Mouse (Mus musculus) liver, embryonic 16.5 days (tissue): ENCODE measurements around the gene Megf11. TPM values are rescaled to one million over a fixed set of nuclear protein-coding genes. Genes with fewer than 3 reads are reported as not detected.

ENCODE experiments used
- ATAC-seq: fragments of 200-750 bp; cut with Nextera tagmentation; 2 replicates; pipeline ENCODE4 v1.8.0; 2017; ENCODE audit warnings: low read depth, mild to moderate bottlenecking, moderate number of reproducible peaks, moderate library complexity
- H3K27ac ChIP-seq: fragments of 300-500 bp; sonication (generic); 2 replicates; pipeline ENCODE4 v1.5.1; 2014; ENCODE audit warnings: mild to moderate bottlenecking, low read length
- H3K27me3 ChIP-seq: fragments of 300-500 bp; sonication (generic); 2 replicates; pipeline ENCODE4 v1.6.1; 2014; ENCODE audit warnings: low read depth, low read length, mixed read lengths; ENCODE audit not compliant: control insufficient read depth, insufficient read depth
- H3K36me3 ChIP-seq: fragments of 300-500 bp; sonication (generic); 2 replicates; pipeline ENCODE4 v1.6.1; 2014; ENCODE audit warnings: mild to moderate bottlenecking; ENCODE audit not compliant: control insufficient read depth, insufficient read depth
- H3K4me1 ChIP-seq: fragments of 300-500 bp; sonication (generic); 2 replicates; pipeline ENCODE4 v1.6.1; 2014; ENCODE audit warnings: low read depth, low read length, mixed read lengths; ENCODE audit not compliant: control insufficient read depth
- H3K4me2 ChIP-seq: fragments of 300-500 bp; sonication (generic); 2 replicates; pipeline ENCODE4 v1.6.1; 2014; ENCODE audit warnings: low read depth, low read length, mixed read lengths
- H3K4me3 ChIP-seq: fragments of 300-500 bp; sonication (generic); 2 replicates; pipeline ENCODE4 v1.5.1; 2014; ENCODE audit warnings: low read depth, mild to moderate bottlenecking, low read length
- H3K9ac ChIP-seq: fragments of 300-500 bp; sonication (generic); 2 replicates; pipeline ENCODE4 v1.6.1; 2014; ENCODE audit warnings: low read depth, low read length
- H3K9me3 ChIP-seq: fragments of 300-500 bp; sonication (generic); replicated peaks from 2 replicates; pipeline ENCODE4 v1.6.1; 2016; ENCODE audit warnings: low read length; ENCODE audit not compliant: control insufficient read depth
- WGBS: fragments of 180-500 bp; shearing (Covaris S2); extraction: QIAGEN DNeasy Blood & Tissue Kit; methylation state at CpG from one replicate; pipeline ENCODE4 v1.1.7; 2014; ENCODE audit not compliant: insufficient replicate concordance; 5-methylcytosine and 5-hydroxymethylcytosine counted together
- polyA plus RNA-seq: library from polyadenylated mRNA; unstranded; fragments of >200 nt; fragmentation: Nextera tagmentation; extraction: Ambion mirVana; gene quantifications from 2 replicates; pipeline ENCODE4 v1.2.1, GENCODE M21; 2015

Megf11 gene
- polyA plus RNA-seq: 0.51 and 0.69 TPM in 2 replicates

DNA sequence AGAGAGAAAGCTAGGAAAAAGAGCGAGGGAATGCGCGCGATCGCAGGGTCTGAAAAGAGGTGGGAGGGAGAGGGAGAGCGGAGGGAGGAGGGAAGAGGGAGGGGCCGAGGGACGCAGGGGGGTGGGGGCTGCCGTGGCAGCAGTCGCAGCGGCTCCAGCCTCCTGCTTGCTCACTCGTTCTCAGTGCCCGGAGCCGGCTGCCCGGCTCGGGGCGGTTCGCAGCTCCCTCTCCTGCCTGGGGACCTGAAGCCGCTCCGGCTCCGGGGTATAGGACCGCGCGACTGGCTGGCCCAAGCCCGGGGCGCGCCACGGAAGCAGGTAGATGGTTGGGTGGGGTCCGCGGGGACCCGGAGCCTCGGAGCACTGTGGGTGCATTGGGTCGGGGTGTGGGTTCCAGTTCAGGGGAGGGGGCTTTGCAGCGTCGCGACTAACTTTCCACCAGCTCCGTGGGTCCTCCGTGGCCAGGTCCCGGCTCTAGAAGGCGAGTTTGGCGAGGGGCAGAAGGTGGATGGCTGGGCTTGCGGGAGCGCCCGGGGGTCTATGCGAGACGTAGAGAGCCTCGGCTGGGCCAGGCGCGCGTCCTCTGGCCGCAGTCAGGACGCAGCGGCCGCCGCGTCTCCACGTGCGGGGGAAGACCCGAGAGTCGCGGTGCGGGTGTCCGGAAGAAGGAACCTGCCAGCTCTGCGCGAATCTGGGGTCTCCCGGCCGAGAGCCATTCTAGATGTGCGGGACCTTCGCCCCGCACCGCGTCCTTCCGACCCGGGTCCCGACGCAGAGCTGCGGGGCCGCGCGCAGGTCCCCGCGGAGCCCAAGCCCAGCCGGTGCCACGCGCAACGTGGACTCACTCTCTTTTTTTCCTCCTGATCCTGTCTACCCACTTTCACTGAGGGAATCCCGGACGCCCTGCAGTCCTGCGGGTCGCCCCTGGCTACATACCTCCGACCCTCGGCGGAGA is at the start of gene Megf11:
Gene Megf11, plus strand, starts transcription at position 116 of the 955 bp plus-strand sequence.
- no peak within 1 kb of the TSS for H3K27ac ChIP-seq
- H3K4me3 ChIP-seq: peak within 1 kb of the TSS; percentile 43
- peak within 1 kb of the TSS; percentile 47 for H3K4me2 ChIP-seq
- peaks cover 63% of the 10 kb centered on the region for H3K27me3 ChIP-seq
- H3K4me1 ChIP-seq: peaks cover 3% of the 10 kb centered on the region
- H3K9ac ChIP-seq: no peak within 1 kb of the TSS
- 1% methylated on average over 86 of the region's 93 CpGs for WGBS
- H3K9me3 ChIP-seq: no peaks in the 10 kb centered on the region
- no peak for ATAC-seq
- H3K36me3 ChIP-seq: no peaks in the 10 kb centered on the region

- H3K27me3 ChIP-seq: no peaks in the 10 kb centered on the region
- H3K9ac ChIP-seq: no peak overlapping the region
- 75% methylated on average over 6 of the region's 6 CpGs for WGBS
Measured at GRCm38 (mm10) chr9:64335825-64336224, 49.6 kb upstream of the Megf11 start.

GRCm38 (mm10) chr9:64339361-64339760 is 46.1 kb upstream of the Megf11 start:
- Histone ChIP-seq H3K9me3 (no peaks in the 10 kb centered on the region), H3K27ac (no peak overlapping the region), H3K27me3 (no peaks in the 10 kb centered on the region), H3K36me3 (peaks cover 2% of the 10 kb centered on the region; the same call in 1 of the 2 replicates), H3K9ac (no peak overlapping the region; the same call in 1 of the 2 replicates), H3K4me3 (no peak overlapping the region), H3K4me1 (peaks cover 8% of the 10 kb centered on the region), H3K4me2 (no peak overlapping the region)
- 70% methylated on average over 8 of the region's 8 CpGs for WGBS
- ATAC-seq: no peak

More at GRCm38 (mm10) chr9:64335825-64336224, 49.6 kb upstream of the Megf11 start:
- Histone ChIP-seq H3K36me3 (peaks cover 2% of the 10 kb centered on the region; the same call in 1 of the 2 replicates), H3K4me2 (no peak overlapping the region), H3K4me3 (no peak overlapping the region), H3K4me1 (peaks cover 6% of the 10 kb centered on the region), H3K9me3 (no peaks in the 10 kb centered on the region), H3K27ac (no peak overlapping the region)
- no peak for ATAC-seq

DNA sequence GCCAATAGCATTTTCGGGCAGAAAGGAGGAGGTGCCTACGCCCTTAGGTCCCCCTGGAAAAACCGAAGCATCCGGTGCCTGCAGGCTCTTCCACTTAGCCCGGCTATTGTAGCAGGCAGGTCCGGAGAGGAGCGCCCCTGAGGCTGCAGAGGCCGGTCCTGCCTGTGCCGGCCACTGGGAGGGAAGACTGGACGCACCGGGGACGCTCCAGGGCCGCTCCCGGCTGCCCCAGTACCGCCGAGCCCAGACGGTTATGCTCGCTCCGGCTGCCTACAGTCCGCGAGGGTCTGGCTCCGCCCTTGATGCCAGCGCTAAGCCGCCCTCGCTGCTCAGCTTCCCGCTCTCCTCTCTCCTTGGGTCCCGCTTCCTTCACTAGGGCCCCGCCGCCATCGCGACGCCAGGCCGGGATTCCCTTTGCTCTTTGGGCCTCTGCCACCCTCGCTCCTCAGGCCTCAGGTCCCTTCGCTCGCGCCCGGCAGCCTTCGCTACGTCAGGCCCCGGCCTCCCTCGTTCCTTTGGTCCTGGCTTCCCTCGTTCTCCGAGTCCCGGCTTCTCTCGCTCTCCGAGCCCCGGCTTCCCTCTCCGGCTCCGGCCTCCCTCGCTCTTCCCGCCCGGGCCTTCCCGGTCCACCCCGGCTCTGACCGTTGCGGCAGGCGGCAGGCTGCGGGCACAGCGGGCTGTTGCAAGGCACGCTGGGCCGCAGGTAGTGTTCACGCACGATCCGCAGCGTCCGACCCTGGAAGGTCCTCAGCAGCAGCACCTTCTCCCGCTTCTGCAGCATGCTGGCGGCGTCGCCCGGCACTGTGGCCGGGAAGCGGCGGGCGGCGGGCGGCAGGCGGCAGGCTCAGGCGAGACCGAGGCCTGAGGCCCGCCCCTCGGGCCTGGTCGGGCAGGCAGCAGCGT is 44.8 kb upstream of the Megf11 start:
- peaks cover 2% of the 10 kb centered on the region; the same call in 1 of the 2 replicates for H3K36me3 ChIP-seq
- ATAC-seq: peak; percentile 89
- under 1% methylated on average over 83 of the region's 85 CpGs for WGBS

GRCm38 (mm10) chr9:64341254-64341566 is 44.2 kb upstream of the Megf11 start, which contains the start of gene Dis3l:
TSS of gene Dis3l (minus strand) at chr9:64341288.
- H3K27ac ChIP-seq: peak within 1 kb of the TSS; percentile 95
- WGBS: 7% methylated on average over 16 of the region's 16 CpGs
- H3K4me2 ChIP-seq: peak within 1 kb of the TSS; percentile 92
- no peaks in the 10 kb centered on the region for H3K27me3 ChIP-seq
- peak within 1 kb of the TSS; percentile 78 for H3K4me3 ChIP-seq
- no peaks in the 10 kb centered on the region for H3K9me3 ChIP-seq
- peaks cover 8% of the 10 kb centered on the region for H3K4me1 ChIP-seq
- ATAC-seq: no peak
- peak within 1 kb of the TSS; percentile 91 for H3K9ac ChIP-seq
- H3K36me3 ChIP-seq: peaks cover 2% of the 10 kb centered on the region; the same call in 1 of the 2 replicates

More for the DNA sequence above, 44.8 kb upstream of the Megf11 start:
- peak overlapping the region; percentile 95 for H3K27ac ChIP-seq
- peak overlapping the region; percentile 92 for H3K4me2 ChIP-seq
- H3K4me1 ChIP-seq: peaks cover 8% of the 10 kb centered on the region
- H3K9me3 ChIP-seq: no peaks in the 10 kb centered on the region
- H3K9ac ChIP-seq: peak overlapping the region; percentile 91
- H3K4me3 ChIP-seq: peak overlapping the region; percentile 78
- no peaks in the 10 kb centered on the region for H3K27me3 ChIP-seq

DNA sequence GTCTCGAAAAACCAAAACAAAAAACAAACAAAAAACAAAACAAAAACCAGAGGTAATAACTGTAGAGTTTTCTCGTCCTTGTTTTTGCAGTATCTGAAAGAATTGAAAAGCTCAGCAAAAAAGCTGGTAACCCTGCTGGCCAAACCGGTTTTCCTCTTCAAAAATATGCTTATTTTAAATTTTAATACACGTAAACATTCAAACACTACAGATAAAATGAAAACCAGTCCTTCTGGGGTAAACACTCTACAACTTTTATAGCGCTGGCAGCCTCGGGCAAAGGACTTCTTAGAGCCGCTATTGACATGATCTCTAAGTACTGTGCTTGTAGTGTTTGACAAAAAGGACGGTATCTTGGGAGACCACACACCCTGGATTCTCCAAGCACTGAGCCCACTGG is 43.8 kb upstream of the Megf11 start:
- WGBS: 74% methylated on average over 8 of the region's 8 CpGs
- peak overlapping the region; percentile 78 for H3K4me3 ChIP-seq
- H3K9me3 ChIP-seq: no peaks in the 10 kb centered on the region
- peaks cover 8% of the 10 kb centered on the region for H3K4me1 ChIP-seq
- H3K36me3 ChIP-seq: peaks cover 2% of the 10 kb centered on the region; the same call in 1 of the 2 replicates
- no peak for ATAC-seq
- no peak overlapping the region for H3K9ac ChIP-seq
- no peak overlapping the region; the same call in 1 of the 2 replicates for H3K27ac ChIP-seq
- no peaks in the 10 kb centered on the region for H3K27me3 ChIP-seq
- peak overlapping the region; percentile 92; the same call in 1 of the 2 replicates for H3K4me2 ChIP-seq

DNA sequence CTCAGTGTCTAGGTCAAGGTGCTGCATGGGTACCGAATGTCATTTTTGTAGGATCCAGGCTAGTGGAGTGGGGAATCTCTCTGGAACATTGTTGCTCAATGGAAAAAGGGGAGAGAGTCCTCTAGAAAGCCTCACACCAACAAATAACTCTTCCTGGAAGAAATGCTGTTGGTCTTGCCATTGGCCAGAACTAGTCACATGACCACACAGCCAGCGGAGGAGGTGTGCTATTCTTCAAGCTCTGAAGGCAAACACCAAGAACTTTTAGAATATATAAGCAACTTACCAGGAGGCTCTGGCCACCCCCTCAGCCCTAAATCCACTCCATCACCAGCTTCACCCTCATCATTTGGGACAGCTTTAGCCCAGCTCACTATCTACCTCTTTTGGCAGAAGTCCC is 41.8 kb upstream of the Megf11 start:
- H3K9ac ChIP-seq: no peak overlapping the region
- H3K4me3 ChIP-seq: no peak overlapping the region
- no peak overlapping the region for H3K27ac ChIP-seq
- no peaks in the 10 kb centered on the region for H3K36me3 ChIP-seq
- H3K27me3 ChIP-seq: no peaks in the 10 kb centered on the region
- H3K9me3 ChIP-seq: no peaks in the 10 kb centered on the region
- H3K4me2 ChIP-seq: no peak overlapping the region
- WGBS: 58% methylated on average over 2 of the region's 2 CpGs
- H3K4me1 ChIP-seq: peaks cover 8% of the 10 kb centered on the region
- no peak for ATAC-seq

GRCm38 (mm10) chr9:64345931-64346330 is 39.5 kb upstream of the Megf11 start:
- peaks cover 2% of the 10 kb centered on the region for H3K4me1 ChIP-seq
- H3K4me3 ChIP-seq: no peak overlapping the region
- no peak for ATAC-seq
- 47% methylated on average over 5 of the region's 5 CpGs for WGBS
- no peaks in the 10 kb centered on the region for H3K9me3 ChIP-seq
- H3K4me2 ChIP-seq: no peak overlapping the region
- no peaks in the 10 kb centered on the region for H3K27me3 ChIP-seq
- H3K27ac ChIP-seq: no peak overlapping the region
- no peak overlapping the region for H3K9ac ChIP-seq
- H3K36me3 ChIP-seq: no peaks in the 10 kb centered on the region
